Mouse (Mus musculus) ES-Bruce4 (cell line): ENCODE data around the gene Tulp1.

Experiments used
- CTCF ChIP-seq: IDR thresholded peaks from one replicate; pipeline ENCODE4 v1.8.1; 2011; ENCODE audit warnings: low read depth, low read length
- EP300 ChIP-seq: IDR thresholded peaks from 2 replicates; pipeline ENCODE4 v1.6.1; 2011; ENCODE audit warnings: low read depth, low read length; ENCODE audit not compliant: insufficient read depth
- POLR2A ChIP-seq: IDR thresholded peaks from one replicate; pipeline ENCODE4 v1.8.1; 2011; ENCODE audit warnings: low read length; ENCODE audit not compliant: insufficient read depth

DNA sequence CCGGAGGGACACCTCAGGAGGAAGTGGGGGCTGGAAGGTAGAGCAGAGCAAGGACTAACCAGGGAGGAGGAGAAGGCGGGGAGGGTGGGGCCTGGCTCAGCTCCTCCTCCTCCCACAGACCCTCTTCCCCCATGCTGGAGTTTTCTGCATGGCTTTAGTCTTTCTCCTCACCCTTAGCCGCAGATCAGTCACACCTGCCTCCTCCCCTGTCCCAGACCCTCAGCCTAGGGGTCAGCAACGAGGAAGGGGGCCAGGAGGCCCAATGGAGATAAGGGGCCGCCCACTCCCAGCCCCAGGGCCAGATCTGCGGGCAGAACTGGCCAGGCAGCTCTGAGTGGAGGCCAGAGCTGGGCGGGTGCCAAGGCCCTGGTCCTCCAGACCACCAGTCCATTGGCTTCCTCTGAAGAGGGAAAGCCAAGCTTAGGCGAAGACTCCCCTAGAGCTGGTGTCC is 19.7 kb downstream of the Tulp1 start:
- TF ChIP-seq POLR2A (no peak), EP300 (no peak), CTCF (no peak)
